14 mouse cellular contexts compared by ENCODE assay signal in genomic region chr6:77694093-77694492, GRCm38 (mm10).
DNase-seq lines count a peak whose midpoint lies in the region; ATAC-seq and TF ChIP-seq lines count a peak whose summit lies in the region.
"Had no signal": no experiment of that assay in that cellular context is flagged by ENCODE, and none has a peak within 500 bp of the region (broad histone marks: within the 10 kb centered on the region; RNA-seq: fewer than 3 reads in every experiment).

No protein-coding gene starts in this region.

- DNase-seq in cerebellum, postnatal 10 days, result peak; percentile 9 to 12
- no peak for DNase-seq in cerebellum, postnatal 4 days (ENCODE audit: low spot score in 2 of 2)
- DNase-seq in layer of hippocampus, adult 18-20 months (ENCODE audit: low spot score in 2 of 2), result peak; percentile 20 to 60
- DNase-seq in layer of hippocampus, postnatal 36 days, result no peak
- DNase-seq in CD4-positive helper T cell, adult 2 months (ENCODE audit: low read depth, low spot score), result peak; percentile 2
- DNase-seq in forebrain, postnatal 0 days, result peak; percentile 75
- DNase-seq in ovary, postnatal 10 days (ENCODE audit: low spot score), result no peak
- DNase-seq: cerebellum, postnatal 25 days; kidney, adult 8-10 months; liver had no signal

- H3K4me1 ChIP-seq in forebrain, postnatal 0 days (ENCODE audit: insufficient read depth), result no peaks in the 10 kb centered on the region; the same call in 1 of the 2 replicates
- H3K4me1 ChIP-seq in kidney, embryonic 14.5 days (ENCODE audit: control insufficient read depth, insufficient read depth, low read length), result no peaks in the 10 kb centered on the region
- H3K4me1 ChIP-seq: embryonic facial prominence, embryonic 13.5 days; lung, embryonic 15.5 days had no signal

- ATAC-seq in forebrain, postnatal 0 days, result peak; percentile 86
- ATAC-seq in kidney, embryonic 14.5 days (ENCODE audit: low FRiP score, low TSS enrichment), result no peak

- H3K4me3 ChIP-seq in forebrain, postnatal 0 days (ENCODE audit: low read depth, low read length), result no peak overlapping the region
- no peak overlapping the region for H3K4me3 ChIP-seq in kidney, embryonic 14.5 days (ENCODE audit: low read length)
- H3K4me3 ChIP-seq: embryonic facial prominence, embryonic 13.5 days; lung, embryonic 15.5 days; myocyte had no signal

- H3K36me3 ChIP-seq in forebrain, postnatal 0 days (ENCODE audit: insufficient read depth), result no peaks in the 10 kb centered on the region
- H3K36me3 ChIP-seq in kidney, embryonic 14.5 days (ENCODE audit: control insufficient read depth, insufficient read depth, low read length), result no peaks in the 10 kb centered on the region
- H3K36me3 ChIP-seq: embryonic facial prominence, embryonic 13.5 days; lung, embryonic 15.5 days had no signal

- no peaks in the 10 kb centered on the region for H3K9me3 ChIP-seq in forebrain, postnatal 0 days (ENCODE audit: low read length)
- no peaks in the 10 kb centered on the region for H3K9me3 ChIP-seq in kidney, embryonic 14.5 days (ENCODE audit: control insufficient read depth, low read length)
- H3K9me3 ChIP-seq: embryonic facial prominence, embryonic 13.5 days; lung, embryonic 15.5 days had no signal

- no peak overlapping the region for H3K4me2 ChIP-seq in forebrain, postnatal 0 days (ENCODE audit: low read depth)
- H3K4me2 ChIP-seq in kidney, embryonic 14.5 days (replicated peaks; ENCODE audit: low read depth, low read length), result no peak overlapping the region
- H3K4me2 ChIP-seq: embryonic facial prominence, embryonic 13.5 days; lung, embryonic 15.5 days had no signal

- TF ChIP-seq CTCF in forebrain, postnatal 0 days (IDR thresholded peaks at IDR 0.05; ENCODE audit: low read depth), result no peak

- no peak overlapping the region for H3K9ac ChIP-seq in forebrain, postnatal 0 days
- no peak overlapping the region for H3K9ac ChIP-seq in kidney, embryonic 14.5 days (ENCODE audit: low read depth, low read length)
- H3K9ac ChIP-seq: embryonic facial prominence, embryonic 13.5 days; lung, embryonic 15.5 days had no signal

- no peak overlapping the region for H3K27ac ChIP-seq in forebrain, postnatal 0 days (ENCODE audit: low read depth, low read length)
- H3K27ac ChIP-seq in kidney, embryonic 14.5 days (ENCODE audit: low read depth, low read length), result no peak overlapping the region
- H3K27ac ChIP-seq: lung, embryonic 15.5 days had no signal

- H3K27me3 ChIP-seq in forebrain, postnatal 0 days (ENCODE audit: insufficient read depth, low read length), result no peaks in the 10 kb centered on the region
- no peaks in the 10 kb centered on the region for H3K27me3 ChIP-seq in kidney, embryonic 14.5 days (ENCODE audit: control insufficient read depth, insufficient read depth, low read length)
- H3K27me3 ChIP-seq: embryonic facial prominence, embryonic 13.5 days; lung, embryonic 15.5 days had no signal

Comparison
In these comparisons a context has a peak if more than half of its experiments do, and no peak if none do; other contexts are left out.
1. DNase-seq: peak in cerebellum, postnatal 10 days (2 of 2), layer of hippocampus, adult 18-20 months (2 of 2), CD4-positive helper T cell, adult 2 months (single experiment) and forebrain, postnatal 0 days (single experiment); none in cerebellum, postnatal 4 days (0 of 2), layer of hippocampus, postnatal 36 days (0 of 2) and ovary, postnatal 10 days (single experiment).